Mouse (Mus musculus) bone marrow, adult 2 months (tissue): ENCODE results near the gene Ccdc172.

ENCODE experiments used
- CTCF ChIP-seq: fragments of 200-500 bp; IDR thresholded peaks from 2 replicates; pipeline ENCODE4 v1.5.1; 2011; ENCODE audit warnings: low read length, control low read depth; ENCODE audit not compliant: control insufficient read depth, insufficient read depth
- POLR2A ChIP-seq: fragments of 200-500 bp; IDR thresholded peaks from 2 replicates; pipeline ENCODE4 v1.6.1; 2011; ENCODE audit warnings: low read depth, mild to moderate bottlenecking, control low read depth, low read length, borderline replicate concordance; ENCODE audit not compliant: control insufficient read depth

GRCm38 (mm10) chr19:58562301-58562815 is 50.6 kb downstream of the Ccdc172 start:
- TF ChIP-seq CTCF (no peak), POLR2A (no peak)
